Mouse (Mus musculus) T-helper 1 cell (primary cell): Measurements from ENCODE around the gene Inka2.

ENCODE experiments used
- in situ Hi-C: fragments of 300-600 bp; cut with MboI, MseI; formaldehyde crosslinking; loops from one replicate; pipeline ENCODE4 v1.15.1; 2025; ENCODE audit warnings: high pct_unique_total_duplicates

Gene Inka2

GRCm38 (mm10) chr3:105704031-105705008 lies at the start of gene Inka2:
Gene Inka2, plus strand, starts transcription at chr3:105704599.
- in situ Hi-C loops = no loop called here

GRCm38 (mm10) chr3:105655031-105655585 lies 49.3 kb upstream of the Inka2 start:
- in situ Hi-C loops = no loop called here

- in situ Hi-C loops = no loop called here
These were observed 43.9 kb upstream of the Inka2 start for GRCm38 (mm10) chr3:105660530-105660929.

GRCm38 (mm10) chr3:105663043-105663442 lies 41.4 kb upstream of the Inka2 start:
- in situ Hi-C loops = no loop called here

- in situ Hi-C loops = no loop called here
These were observed 39.2 kb upstream of the Inka2 start for GRCm38 (mm10) chr3:105665105-105665765.

GRCm38 (mm10) chr3:105666996-105667523 lies 37.3 kb upstream of the Inka2 start:
- in situ Hi-C loops = no loop called here

- in situ Hi-C loops = no loop called here
These were observed 36.2 kb upstream of the Inka2 start for GRCm38 (mm10) chr3:105668161-105668560.

GRCm38 (mm10) chr3:105669776-105670175 lies 34.6 kb upstream of the Inka2 start:
- in situ Hi-C loops = loop anchor here (10.0 kb wide), 1 partner anchor 775 kb away; no protein-coding TSS in a partner anchor

- in situ Hi-C loops = loop anchor here (10.0 kb wide), 1 partner anchor 774 kb away; no protein-coding TSS in a partner anchor
These were observed 33.6 kb upstream of the Inka2 start for GRCm38 (mm10) chr3:105670801-105671200.

- in situ Hi-C loops = loop anchor here (10.0 kb wide), 1 partner anchor 770 kb away; no protein-coding TSS in a partner anchor
These were observed 29.7 kb upstream of the Inka2 start for GRCm38 (mm10) chr3:105674595-105675218.

GRCm38 (mm10) chr3:105675932-105676331 lies 28.5 kb upstream of the Inka2 start:
- in situ Hi-C loops = loop anchor here (10.0 kb wide), 1 partner anchor 769 kb away; no protein-coding TSS in a partner anchor

GRCm38 (mm10) chr3:105680346-105680745 lies 24.1 kb upstream of the Inka2 start:
- in situ Hi-C loops = no loop called here

- in situ Hi-C loops = loop anchor here (5.0 kb wide), 2 partner anchors 36 to 271 kb away; partner anchors contain the start of gene Wdr77
These were observed 17.7 kb upstream of the Inka2 start for GRCm38 (mm10) chr3:105686394-105687323.

- in situ Hi-C loops = loop anchor here (5.0 kb wide), 2 partner anchors 35 to 270 kb away; partner anchors contain the start of gene Wdr77
These were observed 16.9 kb upstream of the Inka2 start, which contains the start of gene Ddx20 for GRCm38 (mm10) chr3:105687324-105688060. Gene Ddx20, minus strand, starts transcription at chr3:105687574.

- in situ Hi-C loops = loop anchor here (5.0 kb wide), 2 partner anchors 34 to 269 kb away; partner anchors contain the start of gene Wdr77
These were observed 15.9 kb upstream of the Inka2 start for GRCm38 (mm10) chr3:105688536-105688935.

- in situ Hi-C loops = no loop called here
These were observed 10.9 kb upstream of the Inka2 start for GRCm38 (mm10) chr3:105693327-105694080.

- in situ Hi-C loops = loop anchor here (5.0 kb wide), 1 partner anchor 202 kb away; no protein-coding TSS in a partner anchor
These were observed 8.7 kb upstream of the Inka2 start for GRCm38 (mm10) chr3:105695476-105696386.
